Mouse (Mus musculus) kidney, adult 2 months (tissue): ENCODE measurements around the gene Gm5799.
"Not testable (repeated sequence)": the region's sequence is repeated elsewhere in the genome, so short reads cannot be mapped to it uniquely, and the experiment has no call there.

Experiments
- CTCF ChIP-seq: fragments of 200-500 bp; conservative IDR thresholded peaks from 2 replicates; pipeline ENCODE4 v1.5.1; 2011; ENCODE audit warnings: low read depth, mild to moderate bottlenecking, control low read depth, low read length, moderate library complexity, mixed read lengths; ENCODE audit not compliant: insufficient read depth, insufficient read length
- POLR2A ChIP-seq: fragments of 200-500 bp; IDR thresholded peaks from one replicate; pipeline ENCODE4 v1.6.1; 2011; ENCODE audit warnings: low read depth, low read length, control low read depth

- not testable (repeated sequence) for TF ChIP-seq POLR2A, CTCF
These were observed 35.7 kb downstream of the Gm5799 start, which contains the start of gene Gm17654 for GRCm38 (mm10) chr14:43579046-43579445.
